Mouse (Mus musculus) frontal cortex, postnatal 10 days (tissue): ENCODE data around the gene Atg7.
A peak's percentile ranks its signal among the peaks of the same experiment; 100 is the strongest.
"Not testable (repeated sequence)": the region's sequence is repeated elsewhere in the genome, so short reads cannot be mapped to it uniquely, and the experiment has no call there.

Experiments used
- DNase-seq, 2 experiments: peaks; one replicate each; pipeline ENCODE4 v3.0.0; 2022; ENCODE audit warnings: low spot score in 2 of 2, mixed read lengths in 1 of 2

The Atg7 gene

DNA sequence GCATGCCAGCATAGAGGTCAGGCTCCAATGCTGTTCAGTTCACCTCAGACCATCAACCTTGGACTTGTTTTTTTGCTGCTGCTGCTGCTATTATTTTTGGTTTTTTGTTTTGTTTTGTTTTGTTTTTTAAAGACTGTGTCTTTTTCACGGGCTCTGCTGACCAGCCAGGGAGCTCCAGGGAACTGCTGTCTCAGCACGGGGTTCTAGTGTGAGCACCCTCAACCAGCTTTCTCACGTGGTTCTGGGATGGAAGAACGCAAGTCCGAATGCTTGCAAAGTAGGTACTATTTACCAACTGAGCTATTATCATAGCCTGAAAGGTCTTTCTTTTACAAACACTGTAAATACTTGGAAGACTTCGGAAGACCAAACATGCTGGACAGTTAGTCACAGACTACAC is 233.6 kb downstream of the Atg7 start:
- no peak for DNase-seq

- DNase-seq: no peak
Measured at GRCm38 (mm10) chr6:114878841-114879520, 236.1 kb downstream of the Atg7 start.

DNA sequence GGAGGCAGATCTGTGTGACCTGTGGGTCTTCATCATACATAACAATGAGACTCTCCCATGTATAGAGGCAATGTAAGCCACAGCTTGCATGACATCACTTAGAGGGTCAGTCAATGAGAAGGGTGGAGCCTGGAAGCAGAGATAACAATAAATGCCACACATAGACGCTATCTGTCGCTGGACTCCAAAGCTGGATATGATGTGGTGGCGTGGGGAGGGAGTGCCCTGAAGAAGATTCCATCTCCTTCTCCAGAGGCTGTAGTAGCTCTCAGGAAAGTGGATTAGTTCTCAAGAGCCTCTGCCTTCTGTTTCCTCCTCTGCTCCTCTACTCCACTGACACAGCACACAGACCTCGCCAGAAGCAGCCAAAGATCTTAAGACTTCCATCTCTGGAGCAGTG is 237.9 kb downstream of the Atg7 start:
- no peak for DNase-seq

DNA sequence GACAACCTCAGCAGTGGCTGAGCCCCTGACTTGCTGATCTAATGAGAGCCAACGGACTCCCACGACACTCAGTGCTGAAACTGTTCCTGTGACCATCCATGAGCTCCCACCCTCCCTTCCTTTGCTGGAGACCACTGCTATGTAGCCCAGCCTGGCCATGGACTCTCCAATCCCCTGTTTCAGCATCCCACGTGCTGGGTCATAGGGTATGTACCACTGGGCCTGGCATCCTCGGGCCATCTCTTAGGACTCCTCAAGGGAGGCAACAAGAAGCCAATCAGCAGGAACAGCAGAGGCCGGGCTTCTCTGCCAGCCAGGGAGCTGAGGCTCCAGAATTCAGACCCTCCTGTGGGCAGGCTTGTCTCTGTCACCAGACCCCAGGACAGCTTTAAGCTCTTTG is 239.3 kb downstream of the Atg7 start:
- no peak for DNase-seq

DNA sequence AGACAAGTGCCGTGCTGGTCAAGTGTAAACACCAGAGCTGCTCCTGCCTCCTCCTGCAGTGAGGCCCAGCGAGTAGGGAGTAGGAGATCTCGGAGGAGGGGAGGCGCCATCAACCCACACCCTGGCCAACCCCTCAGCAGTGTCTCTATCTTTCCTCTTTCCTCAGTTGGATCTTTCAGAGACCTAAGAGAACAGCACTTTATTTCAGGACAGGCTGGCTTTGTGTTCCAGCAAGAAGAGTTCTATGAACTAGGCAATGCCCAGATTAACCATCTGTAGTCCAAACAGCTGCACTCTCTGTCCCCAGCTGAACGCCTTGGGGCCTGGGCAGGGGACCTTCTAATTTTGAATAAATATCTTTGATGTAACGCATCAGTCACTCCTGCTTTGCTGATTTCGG is 239.8 kb downstream of the Atg7 start:
- no peak for DNase-seq

DNA sequence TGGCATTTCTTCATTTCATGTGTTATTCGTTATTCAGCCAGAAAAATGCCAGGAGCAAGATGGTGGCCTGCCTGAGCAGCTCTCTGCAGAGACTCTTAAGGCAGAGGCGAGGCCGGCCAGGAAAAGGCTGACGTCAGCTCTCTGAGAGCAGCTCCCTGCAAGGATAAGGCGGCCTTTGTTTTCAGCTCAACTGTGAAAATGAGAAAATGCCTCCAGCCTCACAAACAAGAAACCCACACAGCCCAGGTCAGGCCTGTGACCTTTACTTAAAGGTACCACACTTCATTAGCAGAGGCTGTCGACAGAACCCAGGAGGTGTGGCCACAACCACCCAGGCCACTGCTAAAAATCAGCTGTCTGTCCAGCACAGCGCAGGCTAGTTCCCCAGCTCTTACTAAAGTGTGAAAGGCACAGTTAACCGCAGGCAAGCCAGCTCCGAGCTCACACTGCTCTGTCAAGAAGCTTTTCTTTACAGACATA is 240.4 kb downstream of the Atg7 start:
- peak; percentile 74 to 76 for DNase-seq

GRCm38 (mm10) chr6:114885129-114885528 is 242.2 kb downstream of the Atg7 start:
- DNase-seq: no peak

DNA sequence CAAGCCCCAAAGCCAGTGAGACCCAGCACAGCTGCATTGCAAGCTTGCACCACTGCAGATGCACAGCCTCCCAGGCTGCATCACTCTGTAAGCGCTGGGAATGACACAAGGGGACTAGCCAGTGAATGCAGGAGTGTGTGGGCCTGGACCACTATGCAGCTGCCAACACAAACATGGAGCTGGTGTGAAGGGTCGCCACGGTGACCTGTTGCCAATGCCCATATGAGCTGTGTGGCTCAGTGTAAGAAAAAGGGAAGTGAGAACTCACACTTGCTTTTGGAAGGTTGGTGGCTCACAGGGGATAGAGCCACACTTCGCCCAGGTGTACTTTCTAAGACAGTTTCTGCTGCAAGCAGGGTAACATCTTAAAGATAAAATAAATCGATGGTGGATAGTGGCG is 243.1 kb downstream of the Atg7 start:
- no peak for DNase-seq

DNA sequence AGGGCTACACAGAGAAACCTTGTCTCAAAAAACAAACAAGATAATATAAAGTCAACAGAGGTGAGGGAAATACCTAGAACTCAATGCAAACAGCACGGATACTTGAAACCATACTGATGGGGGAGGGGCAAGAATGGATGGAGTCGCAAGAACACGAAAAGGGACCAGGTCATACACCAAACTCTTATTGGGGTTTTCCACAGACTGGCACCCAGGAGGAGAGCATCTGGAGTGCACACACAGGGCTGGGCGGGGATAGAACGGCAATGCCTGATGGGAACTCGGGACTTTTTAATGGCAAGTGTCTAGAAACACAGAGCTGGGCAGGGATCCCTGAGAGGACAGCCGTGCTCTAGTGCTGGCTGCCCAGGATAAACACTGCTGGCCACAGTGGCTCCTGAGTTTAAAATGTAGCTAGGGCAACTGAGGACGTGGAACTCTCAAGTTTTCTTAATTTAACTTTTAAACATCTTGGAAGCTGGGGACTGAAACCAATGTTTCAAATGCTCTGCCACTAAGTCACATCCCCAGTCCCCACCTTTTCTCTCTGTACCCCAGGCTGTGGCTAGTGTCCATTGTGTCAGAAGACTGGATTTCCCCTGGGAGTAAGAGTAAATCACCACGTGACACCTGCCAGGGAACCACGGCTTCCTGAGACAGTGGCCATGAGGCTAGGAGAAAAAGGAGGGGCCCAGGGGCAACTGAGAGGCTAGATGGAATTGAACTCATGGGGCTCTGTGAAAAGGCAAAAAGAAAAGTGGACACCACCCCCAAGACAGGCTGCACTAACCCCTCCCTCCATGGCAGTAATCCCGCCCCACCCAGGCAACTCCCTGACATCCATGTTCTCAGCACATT is 243.8 kb downstream of the Atg7 start:
- DNase-seq: no peak

GRCm38 (mm10) chr6:114888922-114889321 is 246.0 kb downstream of the Atg7 start:
- DNase-seq: peak; percentile 54 to 63

DNA sequence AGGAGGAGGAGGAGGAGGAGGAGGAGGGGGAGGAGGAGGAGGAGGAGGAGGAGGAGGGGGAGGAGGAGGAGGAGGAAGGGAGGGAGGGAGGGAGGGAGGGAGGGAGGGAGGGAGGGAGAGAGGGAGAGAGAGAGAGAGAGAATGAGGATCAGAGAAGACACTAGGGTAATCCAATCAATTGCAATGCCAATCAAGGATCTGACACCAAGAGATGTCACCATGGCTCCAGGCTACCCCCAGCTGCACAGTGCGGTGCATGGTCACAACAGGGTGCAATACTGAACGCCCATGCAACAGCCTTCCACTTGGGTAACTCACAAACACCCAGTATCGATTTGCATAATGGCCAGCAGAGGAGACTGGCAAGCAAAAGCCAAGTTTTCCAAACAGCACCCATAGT is 247.1 kb downstream of the Atg7 start:
- DNase-seq: not testable (repeated sequence)

- DNase-seq: peak; percentile 80
Measured at GRCm38 (mm10) chr6:114890411-114891115, 247.7 kb downstream of the Atg7 start.

DNA sequence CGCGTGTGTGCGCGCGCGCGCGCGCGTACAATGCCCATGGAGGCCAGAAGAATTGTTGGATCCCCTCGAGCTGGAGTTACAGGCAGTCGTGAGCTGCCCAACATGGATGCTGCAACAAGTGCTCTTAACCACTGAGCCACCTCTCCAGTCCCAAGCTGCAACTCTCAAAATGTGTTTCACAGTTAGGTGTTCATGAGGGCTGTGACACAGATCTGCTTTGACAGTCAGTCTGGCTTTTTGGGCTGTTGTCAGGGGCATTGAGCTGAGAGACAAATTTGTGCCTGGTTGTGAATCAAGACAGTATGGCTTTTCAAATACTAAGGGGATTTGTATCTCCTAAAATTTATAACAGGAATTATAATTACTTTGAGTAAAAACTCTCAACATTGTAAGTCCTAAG is 248.4 kb downstream of the Atg7 start:
- DNase-seq: no peak

- no peak for DNase-seq
Measured at GRCm38 (mm10) chr6:114891771-114892170, 248.9 kb downstream of the Atg7 start.

- peak; percentile 77 to 84 for DNase-seq
Measured at GRCm38 (mm10) chr6:114892363-114892762, 249.5 kb downstream of the Atg7 start.

GRCm38 (mm10) chr6:114893427-114894209 is 250.7 kb downstream of the Atg7 start:
- DNase-seq: peak; percentile 59 to 69

DNA sequence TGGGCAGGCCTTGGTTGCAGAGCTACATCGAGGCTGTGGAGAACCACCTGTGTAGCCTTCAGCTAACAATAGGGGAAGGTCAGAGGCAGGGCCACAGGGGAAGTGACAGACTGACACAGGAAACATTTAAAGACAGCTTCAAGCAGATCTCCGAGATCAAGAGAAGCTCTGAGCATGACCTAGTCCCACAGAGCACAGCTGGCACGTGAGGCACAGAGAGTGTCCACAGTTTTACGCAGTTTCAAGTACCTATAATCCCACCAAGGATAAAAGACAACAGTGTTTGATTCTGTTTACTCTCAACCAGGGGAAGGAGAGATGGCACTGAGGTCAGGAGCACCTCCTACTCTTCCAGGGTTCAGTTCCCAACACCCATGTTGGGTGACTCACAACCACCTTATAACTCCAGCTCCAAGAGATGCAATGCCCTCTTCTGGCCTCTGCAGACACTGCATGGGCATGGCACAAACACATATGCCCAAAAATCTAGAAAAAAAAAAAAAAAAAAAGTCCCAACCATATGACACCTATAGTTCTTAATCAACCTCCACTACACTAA is 251.7 kb downstream of the Atg7 start:
- DNase-seq: no peak

DNA sequence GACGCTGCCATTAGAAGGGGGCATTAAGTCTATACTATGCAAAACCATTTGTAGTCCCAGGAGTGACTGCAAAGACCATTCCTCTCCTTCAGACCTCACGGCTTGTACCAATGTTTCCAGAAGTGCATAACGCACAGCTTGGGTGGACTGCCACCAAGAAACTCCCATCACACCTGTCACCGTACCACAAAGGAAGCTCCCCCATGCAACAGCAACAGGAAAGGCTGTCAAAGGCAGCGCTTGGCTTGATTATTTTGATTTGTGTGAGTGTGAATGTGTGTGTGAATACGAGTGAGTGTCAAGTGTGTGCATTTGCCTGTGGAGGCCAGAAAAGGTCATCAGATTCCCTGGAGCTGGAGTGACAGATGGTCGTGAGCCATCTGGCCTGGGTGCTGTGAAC is 252.3 kb downstream of the Atg7 start:
- DNase-seq: no peak

GRCm38 (mm10) chr6:114896281-114896680 is 253.4 kb downstream of the Atg7 start:
- no peak for DNase-seq

DNA sequence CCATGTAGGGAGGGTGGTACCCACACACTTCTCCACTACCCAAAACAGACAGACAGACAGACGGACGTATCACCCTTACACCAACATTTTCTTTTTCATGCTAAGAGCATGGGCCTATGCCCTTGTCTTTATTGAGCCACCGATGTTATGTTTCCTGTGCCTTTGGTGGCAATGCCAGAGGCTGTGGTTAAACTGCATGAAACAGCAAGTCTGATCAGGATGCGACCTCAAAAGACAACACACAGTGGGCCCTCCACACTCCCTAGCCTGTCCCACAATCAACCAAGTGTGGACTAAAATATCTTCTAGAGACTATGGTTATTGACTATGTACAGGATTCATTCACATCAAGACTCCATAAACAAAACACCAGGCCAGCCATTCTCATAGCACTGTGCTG is 256.1 kb downstream of the Atg7 start:
- no peak for DNase-seq

GRCm38 (mm10) chr6:114899652-114900051 is 256.8 kb downstream of the Atg7 start:
- no peak for DNase-seq
